Mouse (Mus musculus): ENCODE data around the gene Rnf130.

- TF ChIP-seq CTCF (IDR thresholded peaks at IDR 0.05; ENCODE audit: low read depth) (no peak), EP300 (IDR thresholded peaks at IDR 0.05; ENCODE audit: low read depth) (no peak)
These were observed 66.0 kb downstream of the Rnf130 start for GRCm38 (mm10) chr11:50090982-50091675.
